ENCODE assay signal across 40 mouse cellular contexts in genomic region chr2:181266839-181267238, GRCm38 (mm10). TPM values are rescaled to one million over a fixed set of nuclear protein-coding genes. Genes with fewer than 3 reads are reported as not detected.
"Had no signal": no experiment of that assay in that cellular context is flagged by ENCODE, and none has a peak within 500 bp of the region (broad histone marks: within the 10 kb centered on the region; RNA-seq: fewer than 3 reads in every experiment).

No protein-coding gene starts in this region.

- H3K4me1 ChIP-seq: limb, embryonic 10.5 days; limb, embryonic 12.5 days; limb, embryonic 13.5 days; limb, embryonic 15.5 days; liver, embryonic 12.5 days; liver, embryonic 13.5 days; liver, embryonic 15.5 days; lung, embryonic 15.5 days; megakaryocyte, embryonic 14.5 days; midbrain, embryonic 10.5 days; midbrain, embryonic 12.5 days; midbrain, embryonic 13.5 days; midbrain, embryonic 15.5 days; neural tube, embryonic 12.5 days had no signal

- H3K4me3 ChIP-seq: left cerebral cortex, adult 2 months; limb, embryonic 10.5 days; limb, embryonic 12.5 days; limb, embryonic 13.5 days; limb, embryonic 15.5 days; liver, embryonic 12.5 days; liver, embryonic 13.5 days; liver, embryonic 15.5 days; lung, embryonic 15.5 days; megakaryocyte, embryonic 14.5 days; midbrain, embryonic 10.5 days; midbrain, embryonic 12.5 days; midbrain, embryonic 13.5 days; midbrain, embryonic 15.5 days; myocyte; neural tube, embryonic 12.5 days had no signal

- DNase-seq: left cerebral cortex, postnatal 4 days; liver, embryonic 13.5 days; lung, adult 18-20 months; lung, adult 2 months; lung, embryonic 14.5 days; lung, postnatal 10 days; lung, postnatal 14 days; lung, postnatal 36 days; lung, postnatal 4 days; midbrain, embryonic 14.5 days had no signal

- H3K9me3 ChIP-seq: limb, embryonic 10.5 days; limb, embryonic 12.5 days; limb, embryonic 13.5 days; limb, embryonic 15.5 days; liver, embryonic 12.5 days; liver, embryonic 13.5 days; liver, embryonic 15.5 days; lung, embryonic 15.5 days; megakaryocyte, embryonic 14.5 days; midbrain, embryonic 10.5 days; midbrain, embryonic 12.5 days; midbrain, embryonic 13.5 days; midbrain, embryonic 15.5 days; neural tube, embryonic 12.5 days had no signal

- ATAC-seq: liver, embryonic 12.5 days; lung, postnatal 0 days; midbrain, embryonic 13.5 days; midbrain, embryonic 15.5 days; midbrain, embryonic 16.5 days had no signal

- H3K27ac ChIP-seq: left cerebral cortex, adult 2 months; limb, embryonic 10.5 days; limb, embryonic 12.5 days; limb, embryonic 13.5 days; limb, embryonic 15.5 days; liver, embryonic 12.5 days; liver, embryonic 13.5 days; liver, embryonic 14.5 days; liver, embryonic 15.5 days; lung, embryonic 15.5 days; macrophage; midbrain, embryonic 10.5 days; midbrain, embryonic 12.5 days; midbrain, embryonic 13.5 days; midbrain, embryonic 15.5 days; neural tube, embryonic 12.5 days had no signal

- H3K4me2 ChIP-seq: limb, embryonic 12.5 days; limb, embryonic 13.5 days; limb, embryonic 15.5 days; liver, embryonic 12.5 days; liver, embryonic 13.5 days; liver, embryonic 15.5 days; lung, embryonic 14.5 days; lung, embryonic 15.5 days; midbrain, embryonic 11.5 days; midbrain, embryonic 12.5 days; midbrain, embryonic 13.5 days; midbrain, embryonic 15.5 days; neural tube, embryonic 12.5 days had no signal

- H3K9ac ChIP-seq: limb, embryonic 12.5 days; limb, embryonic 13.5 days; limb, embryonic 15.5 days; liver, embryonic 12.5 days; liver, embryonic 13.5 days; liver, embryonic 14.5 days; liver, embryonic 15.5 days; lung, embryonic 14.5 days; lung, embryonic 15.5 days; midbrain, embryonic 12.5 days; midbrain, embryonic 13.5 days; midbrain, embryonic 15.5 days; neural tube, embryonic 12.5 days had no signal

- H3K27me3 ChIP-seq: limb, embryonic 12.5 days; limb, embryonic 13.5 days; limb, embryonic 15.5 days; liver, embryonic 12.5 days; liver, embryonic 13.5 days; liver, embryonic 15.5 days; lung, embryonic 15.5 days; megakaryocyte, embryonic 14.5 days; midbrain, embryonic 12.5 days; midbrain, embryonic 13.5 days; midbrain, embryonic 15.5 days; neural tube, embryonic 12.5 days had no signal

RNA-seq across cellular contexts. Expression of gene Fndc11, which starts 47.0 kb away (rescaled TPM):
- total RNA-seq: left cerebral cortex, adult 18-20 months; left cerebral cortex, adult 2 months; left cerebral cortex, adult 8-10 months; left cerebral cortex, postnatal 10 days; left cerebral cortex, postnatal 14 days; left cerebral cortex, postnatal 36 days; left cerebral cortex, postnatal 4 days; megakaryocyte progenitor cell, adult 5-6 weeks; megakaryocyte, adult 5-6 weeks; megakaryocyte-erythroid progenitor cell, adult 5-6 weeks; monocyte, adult 5-6 weeks had no signal
- polyA plus RNA-seq: liver, embryonic 13.5 days; macrophage; myocyte; neural tube, embryonic 11.5 days; neural tube, embryonic 12.5 days had no signal

RNA-seq across cellular contexts. Expression of gene Stmn3, which starts 47.5 kb away (rescaled TPM):
- total RNA-seq: megakaryocyte progenitor cell, adult 5-6 weeks; megakaryocyte, adult 5-6 weeks; megakaryocyte-erythroid progenitor cell, adult 5-6 weeks; monocyte, adult 5-6 weeks had no signal
- polyA plus RNA-seq: macrophage had no signal
